Mouse (Mus musculus): Measurements from ENCODE around the gene Ccdc106. TPM values are rescaled to one million over a fixed set of nuclear protein-coding genes. Genes with fewer than 3 reads are reported as not detected.
"Not testable (repeated sequence)": the region's sequence is repeated elsewhere in the genome, so short reads cannot be mapped to it uniquely, and the experiment has no call there.

The Ccdc106 gene
- total RNA-seq, 2 experiments from 2014 or later = 57.8 to 61.1 TPM

GRCm38 (mm10) chr7:5059421-5059820 lies 39.1 kb downstream of the Ccdc106 start:
- DNase-seq (ENCODE audit: low spot score in 2 of 2) = no peak
- no peak overlapping the region for H3K4me3 ChIP-seq
- H3K27ac ChIP-seq = peak overlapping the region; percentile 100
- no peak for TF ChIP-seq CTCF (conservative IDR thresholded peaks at IDR 0.05)

GRCm38 (mm10) chr7:5060239-5060731 lies 39.9 kb downstream of the Ccdc106 start:
- peak overlapping the region; percentile 79 for H3K4me3 ChIP-seq
- DNase-seq (ENCODE audit: low spot score in 2 of 2) = peak; percentile 66 to 72
- TF ChIP-seq CTCF (conservative IDR thresholded peaks at IDR 0.05) = peak; percentile 75
- H3K27ac ChIP-seq = peak overlapping the region; percentile 100

DNA sequence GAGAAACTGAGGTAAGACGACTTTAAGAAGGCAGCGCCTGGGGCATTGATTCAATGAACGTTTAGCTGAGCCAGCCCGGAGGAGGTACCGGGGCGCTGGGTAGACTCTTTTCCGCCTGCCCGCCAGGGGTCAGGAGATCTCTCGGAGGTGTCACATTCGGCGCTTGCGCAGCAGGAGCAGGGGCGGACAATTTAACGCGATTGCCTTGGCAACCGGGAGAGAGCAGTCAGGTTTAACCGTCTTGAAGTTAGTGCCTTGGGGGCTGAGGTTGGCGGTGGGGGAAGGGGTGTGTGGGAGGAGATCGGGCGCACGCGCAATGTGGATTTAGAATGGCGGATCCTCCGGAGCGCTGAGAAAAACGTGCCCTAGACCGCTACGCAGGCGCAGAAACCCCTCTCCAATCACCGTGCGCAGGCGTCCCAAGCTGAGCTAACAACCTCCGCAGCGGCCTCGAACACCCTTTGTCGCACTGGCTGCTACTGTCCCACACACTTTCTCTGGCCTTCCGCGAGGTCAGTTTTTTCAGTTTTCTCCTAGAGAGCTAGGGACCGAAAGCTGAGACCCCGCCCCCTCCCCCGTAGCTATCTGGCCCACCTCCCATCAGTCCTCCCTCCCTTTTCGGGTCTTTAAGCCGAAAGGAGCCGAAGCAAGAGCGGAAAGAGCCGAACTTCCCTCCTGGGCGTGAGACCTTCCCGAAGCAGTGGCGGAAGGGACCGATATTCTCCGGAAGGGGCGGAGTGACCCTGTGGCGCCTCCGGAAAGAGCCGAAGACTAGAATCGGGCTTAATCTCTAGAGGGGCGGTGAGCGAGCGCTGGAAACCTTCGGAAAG lies 40.8 kb downstream of the Ccdc106 start:
- peak overlapping the region; percentile 79 for H3K4me3 ChIP-seq
- DNase-seq (ENCODE audit: low spot score in 2 of 2) = peak; percentile 98 to 100
- peak overlapping the region; percentile 100 for H3K27ac ChIP-seq
- TF ChIP-seq CTCF (conservative IDR thresholded peaks at IDR 0.05) = peak; percentile 77

DNA sequence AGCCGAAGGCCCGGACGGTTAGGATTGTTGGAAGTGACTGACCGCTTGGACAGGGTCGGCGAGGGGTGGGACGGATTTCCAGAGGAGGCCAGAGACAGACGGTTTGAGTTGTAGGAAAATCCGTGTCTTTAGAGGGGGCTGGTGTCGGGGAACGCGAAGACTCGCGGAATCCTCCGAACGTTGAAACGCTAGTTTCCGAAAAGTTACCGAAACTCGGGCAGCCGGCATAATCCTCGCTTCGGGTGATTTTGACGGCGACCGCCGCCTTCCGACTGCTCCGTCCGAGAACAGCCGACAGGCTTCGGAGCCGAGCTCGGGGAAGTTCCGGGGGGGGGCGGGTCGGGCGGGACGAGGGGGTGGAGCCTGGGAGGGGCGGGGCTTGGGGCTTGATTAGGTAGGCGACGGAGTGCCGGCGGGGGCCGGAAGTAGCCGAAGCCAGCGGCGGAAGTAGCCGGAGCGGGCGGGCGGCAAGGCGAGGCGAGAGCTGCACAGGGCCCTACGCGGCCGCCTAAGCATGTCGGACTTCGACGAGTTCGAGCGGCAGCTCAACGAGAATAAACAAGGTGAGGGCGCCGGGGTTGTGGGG lies 41.5 kb downstream of the Ccdc106 start, which contains the start of gene U2af2:
Gene U2af2, plus strand, starts transcription at position 370 of the 586 bp plus-strand sequence.
- no peak for TF ChIP-seq CTCF (conservative IDR thresholded peaks at IDR 0.05)
- Histone ChIP-seq H3K4me3 (peak within 1 kb of the TSS; percentile 79), H3K27ac (peak within 1 kb of the TSS; percentile 100)
- peak; percentile 91 to 93 for DNase-seq (ENCODE audit: low spot score in 2 of 2)

DNA sequence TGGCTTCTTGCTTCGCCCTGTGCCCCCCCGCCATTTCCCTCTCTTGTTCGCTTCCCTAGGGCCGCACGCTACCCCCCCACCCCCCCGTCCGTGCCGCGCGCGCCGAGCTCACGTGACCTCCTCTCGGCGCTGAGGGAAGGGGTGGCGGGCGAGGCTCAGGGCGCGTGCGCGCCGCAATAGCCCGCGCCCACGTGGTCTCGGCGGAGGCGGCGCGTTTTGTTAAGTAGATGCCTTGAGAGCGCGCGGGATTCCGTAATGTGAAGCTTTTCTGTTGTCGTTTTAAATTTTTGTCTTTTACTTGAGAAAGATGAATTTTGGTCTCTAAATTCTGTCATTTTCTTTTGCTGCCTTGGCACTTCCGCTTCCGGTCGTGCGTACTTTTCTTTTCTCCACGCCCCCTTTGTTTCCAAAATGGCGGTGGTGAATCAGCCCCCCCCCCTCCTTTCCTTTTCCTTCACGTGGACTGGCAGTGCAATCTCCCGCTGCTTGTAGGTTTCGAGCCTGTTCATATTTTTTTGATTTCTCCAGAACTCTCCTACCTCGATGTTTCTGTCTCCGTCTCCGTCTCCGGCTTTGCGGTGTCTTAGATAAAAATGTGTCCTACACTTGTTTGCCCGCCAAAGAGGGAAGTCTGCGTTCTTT lies 42.1 kb downstream of the Ccdc106 start:
- Histone ChIP-seq H3K27ac (peak overlapping the region; percentile 100), H3K4me3 (peak overlapping the region; percentile 79)
- peak in 1 of 2 experiments; percentile 66 for DNase-seq (ENCODE audit: low spot score in 2 of 2)
- TF ChIP-seq CTCF (conservative IDR thresholded peaks at IDR 0.05) = no peak

DNA sequence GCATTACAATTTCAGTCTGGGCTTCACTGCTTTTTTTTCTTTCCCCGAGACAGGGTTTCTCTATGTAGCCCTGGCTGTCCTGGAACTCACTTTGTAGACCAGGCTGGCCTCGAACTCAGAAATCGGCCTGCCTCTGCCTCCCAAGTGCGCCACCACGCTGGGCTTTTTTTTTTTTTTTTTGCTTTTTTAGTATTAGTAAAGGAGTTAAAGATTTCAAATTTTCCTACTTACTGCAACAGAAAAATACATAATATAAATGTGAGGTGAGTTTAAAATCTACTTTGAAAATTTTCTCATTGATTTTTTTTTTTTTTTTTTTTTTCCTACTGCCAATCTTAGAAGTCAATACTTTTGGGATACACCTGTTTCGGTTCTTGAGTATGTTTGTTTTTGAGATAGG lies 44.5 kb downstream of the Ccdc106 start:
- no peak for TF ChIP-seq CTCF (conservative IDR thresholded peaks at IDR 0.05)
- Histone ChIP-seq H3K4me3 (no peak overlapping the region), H3K27ac (no peak overlapping the region)
- DNase-seq (ENCODE audit: low spot score in 2 of 2) = no peak

DNA sequence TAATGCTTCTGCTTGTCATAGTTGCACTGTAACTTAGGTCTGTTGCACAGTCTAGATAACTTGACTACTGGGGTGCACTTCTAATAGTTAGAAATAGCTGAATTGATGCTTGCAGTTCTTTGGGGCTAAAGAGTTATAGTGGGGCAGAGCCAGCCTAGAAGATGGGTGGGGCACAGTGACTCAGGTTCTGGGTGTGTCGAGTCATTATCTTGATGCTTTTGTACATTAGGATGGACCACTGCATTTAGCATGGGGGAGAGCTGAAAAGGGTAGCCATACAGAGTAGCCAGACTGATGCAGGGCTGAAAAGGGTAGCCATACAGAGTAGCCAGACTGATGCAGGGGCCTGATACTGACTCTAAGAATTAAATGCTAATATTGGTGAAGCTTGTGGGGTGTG lies 53.2 kb downstream of the Ccdc106 start:
- H3K4me3 ChIP-seq = no peak overlapping the region
- no peak overlapping the region for H3K27ac ChIP-seq
- TF ChIP-seq CTCF (conservative IDR thresholded peaks at IDR 0.05) = no peak
- no peak for DNase-seq (ENCODE audit: low spot score in 2 of 2)

- no peak for TF ChIP-seq CTCF (conservative IDR thresholded peaks at IDR 0.05)
- no peak for DNase-seq (ENCODE audit: low spot score in 2 of 2)
- no peak overlapping the region for H3K4me3 ChIP-seq
- H3K27ac ChIP-seq = no peak overlapping the region
Observed at GRCm38 (mm10) chr7:5074984-5075383, 54.6 kb downstream of the Ccdc106 start.

DNA sequence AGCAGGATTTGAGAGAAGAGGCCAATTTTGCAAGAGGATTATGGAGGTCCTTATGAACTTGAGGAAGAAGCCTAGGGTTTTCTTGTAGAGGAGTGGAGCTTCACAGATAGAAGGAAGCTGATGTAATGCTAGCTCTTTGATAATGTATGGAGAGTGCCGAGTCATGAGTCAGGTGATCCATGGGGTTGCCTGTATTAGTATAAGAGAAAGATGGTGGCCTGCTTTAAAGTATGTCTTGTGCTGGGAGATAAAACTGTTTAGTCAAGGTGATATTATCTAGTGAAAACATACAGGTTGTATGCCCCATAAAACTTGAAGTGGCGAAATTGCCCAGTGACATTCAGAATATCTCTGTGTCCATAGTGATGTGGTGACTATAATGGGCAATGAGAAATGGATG lies 56.6 kb downstream of the Ccdc106 start:
- no peak overlapping the region for H3K27ac ChIP-seq
- no peak overlapping the region for H3K4me3 ChIP-seq
- DNase-seq (ENCODE audit: low spot score in 2 of 2) = no peak
- TF ChIP-seq CTCF (conservative IDR thresholded peaks at IDR 0.05) = no peak

- Histone ChIP-seq H3K4me3 (peak overlapping the region; percentile 83), H3K27ac (peak overlapping the region; percentile 93)
- DNase-seq (ENCODE audit: low spot score in 2 of 2) = not testable (repeated sequence)
Observed at GRCm38 (mm10) chr7:5079365-5080009, 59.1 kb downstream of the Ccdc106 start.

DNA sequence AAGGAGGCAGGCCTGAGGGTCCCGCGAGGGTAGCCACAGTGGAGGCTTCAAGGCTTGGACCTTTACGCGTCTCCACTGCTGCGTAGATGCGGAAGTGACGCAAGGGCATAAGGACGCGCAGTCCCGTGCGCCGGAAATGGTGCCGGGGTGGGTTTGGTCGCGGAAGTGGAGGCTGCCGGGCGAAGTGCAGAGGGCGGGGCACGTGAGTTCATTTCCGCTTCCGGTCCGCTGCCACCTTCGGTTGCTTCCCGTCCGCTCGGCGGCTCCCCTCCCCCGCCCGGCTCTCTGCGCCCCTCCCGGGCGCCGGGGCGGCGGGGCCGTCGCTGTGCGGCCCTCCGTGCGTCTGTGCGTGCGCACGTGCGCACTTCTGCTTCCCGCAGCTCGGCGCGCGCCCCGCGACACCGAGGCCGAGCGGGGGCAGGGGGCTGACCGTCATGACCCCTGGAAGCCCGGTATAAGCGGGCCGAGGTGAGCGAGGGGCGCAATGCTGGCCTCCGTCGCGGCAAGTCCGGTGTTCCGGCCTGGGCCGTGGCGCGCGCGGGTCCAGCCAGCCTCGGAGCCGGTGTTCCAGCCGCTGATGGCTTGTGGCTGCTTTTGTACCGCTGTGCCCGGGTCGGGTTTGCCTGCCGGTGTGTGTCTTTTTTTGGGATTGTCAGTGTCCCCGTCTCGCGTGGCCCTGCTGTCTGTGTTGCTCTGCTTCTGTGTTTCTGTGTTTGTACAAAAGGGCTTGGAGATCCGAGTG lies 59.8 kb downstream of the Ccdc106 start, which contains the start of gene Epn1:
Gene Epn1, plus strand, starts transcription at position 226 of the 742 bp plus-strand sequence.
- Histone ChIP-seq H3K4me3 (peak within 1 kb of the TSS; percentile 83), H3K27ac (peak within 1 kb of the TSS; percentile 93)
- no peak for TF ChIP-seq CTCF (conservative IDR thresholded peaks at IDR 0.05)
- DNase-seq (ENCODE audit: low spot score in 2 of 2) = peak; percentile 97 to 98

- Histone ChIP-seq H3K27ac (peak overlapping the region; percentile 93), H3K4me3 (peak overlapping the region; percentile 83)
- DNase-seq (ENCODE audit: low spot score in 2 of 2) = no peak
- TF ChIP-seq CTCF (conservative IDR thresholded peaks at IDR 0.05) = no peak
Observed at GRCm38 (mm10) chr7:5080815-5081214, 60.5 kb downstream of the Ccdc106 start.

Measured in layer of hippocampus, adult 2 months (tissue).